Mouse (Mus musculus) lung, postnatal 25 days (tissue): Measurements from ENCODE around the gene March1.

Source experiments
- DNase-seq: peaks from one replicate; pipeline ENCODE4 v3.0.0; 2022; ENCODE audit warnings: low spot score

The March1 gene

GRCm38 (mm10) chr8:65617871-65618751 lies at the start of gene March1:
TSS of gene March1 (plus strand) at chr8:65617900.
- no peak for DNase-seq

DNA sequence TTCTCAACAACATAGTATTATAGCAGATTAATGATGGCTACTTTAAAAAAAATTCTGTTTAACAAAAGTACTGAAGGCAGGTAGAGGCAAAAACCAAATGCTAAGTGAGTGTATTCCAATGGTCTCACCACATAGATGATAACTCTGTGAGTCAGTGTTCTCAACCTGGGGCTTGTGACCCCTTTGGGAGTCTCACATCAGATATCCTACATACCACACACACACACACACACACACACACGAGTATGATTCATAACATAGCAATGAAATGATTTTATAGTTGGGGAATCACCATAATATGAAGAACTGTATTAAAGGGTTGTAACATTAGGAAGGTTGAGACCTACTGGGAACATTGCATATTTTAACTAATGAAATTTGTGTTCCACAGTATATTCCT lies 30.8 kb upstream of the March1 start:
- no peak for DNase-seq

GRCm38 (mm10) chr8:65603241-65603640 lies 14.5 kb upstream of the March1 start:
- no peak for DNase-seq

GRCm38 (mm10) chr8:65609509-65609908 lies 8.2 kb upstream of the March1 start:
- DNase-seq, result no peak

DNA sequence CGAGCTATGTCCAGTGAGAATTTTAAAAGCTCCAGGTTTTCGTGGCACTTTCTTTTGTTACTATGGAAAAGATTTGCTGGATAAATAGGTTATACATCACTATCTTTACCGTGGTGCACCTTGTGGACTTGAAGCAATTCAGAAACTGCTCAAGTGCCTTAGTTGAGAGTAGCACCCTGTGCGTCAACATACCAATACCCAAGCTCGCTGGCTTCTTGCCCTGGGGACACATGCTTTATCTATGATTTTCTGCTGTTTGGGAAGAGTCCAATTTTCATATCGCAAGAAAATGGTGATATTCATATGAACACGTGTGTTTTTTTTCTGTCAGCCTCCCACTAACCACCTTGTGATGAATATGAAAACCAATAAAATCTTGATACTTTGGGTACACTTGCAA lies 1.3 kb downstream of the March1 start:
- no peak for DNase-seq

DNA sequence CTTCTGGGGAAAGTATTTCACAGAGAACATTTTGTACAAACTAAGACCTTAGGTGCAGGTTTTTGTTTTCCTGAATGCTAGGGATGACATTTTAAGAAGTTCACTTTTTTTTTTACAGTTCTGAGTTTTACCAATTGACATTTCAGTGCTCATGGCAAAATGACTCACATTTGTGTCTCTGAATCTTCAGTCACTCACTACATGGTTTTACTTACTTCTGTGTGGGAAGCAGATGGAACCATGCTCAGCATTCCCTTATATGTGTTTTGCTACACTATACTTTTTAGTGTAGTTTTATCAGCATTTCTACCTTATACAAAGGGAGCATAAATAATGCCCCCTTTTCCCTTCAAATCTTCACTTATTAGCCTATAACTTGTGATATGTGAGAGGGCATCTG lies 27.2 kb downstream of the March1 start:
- no peak for DNase-seq

- DNase-seq, result no peak
Observed at GRCm38 (mm10) chr8:65645502-65645901, 27.8 kb downstream of the March1 start.

DNA sequence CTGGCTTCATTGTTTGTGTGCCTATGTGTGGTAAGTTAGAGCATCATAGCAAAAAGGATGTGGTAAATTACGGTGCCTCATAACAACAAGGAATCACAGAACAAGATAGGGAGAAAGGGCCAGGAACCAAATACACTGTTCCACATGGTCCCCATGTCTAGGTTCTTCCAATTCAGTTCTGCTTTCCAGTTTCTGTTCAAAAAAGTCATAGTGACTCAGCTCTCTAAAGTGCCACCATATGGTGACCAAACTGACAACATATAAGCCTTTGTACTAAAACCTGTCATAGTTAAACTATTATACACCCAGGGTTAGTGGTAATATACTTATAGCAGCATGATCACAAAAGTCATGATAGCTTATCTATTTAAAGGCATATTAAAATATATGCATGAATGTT lies 28.2 kb downstream of the March1 start:
- DNase-seq, result no peak

DNA sequence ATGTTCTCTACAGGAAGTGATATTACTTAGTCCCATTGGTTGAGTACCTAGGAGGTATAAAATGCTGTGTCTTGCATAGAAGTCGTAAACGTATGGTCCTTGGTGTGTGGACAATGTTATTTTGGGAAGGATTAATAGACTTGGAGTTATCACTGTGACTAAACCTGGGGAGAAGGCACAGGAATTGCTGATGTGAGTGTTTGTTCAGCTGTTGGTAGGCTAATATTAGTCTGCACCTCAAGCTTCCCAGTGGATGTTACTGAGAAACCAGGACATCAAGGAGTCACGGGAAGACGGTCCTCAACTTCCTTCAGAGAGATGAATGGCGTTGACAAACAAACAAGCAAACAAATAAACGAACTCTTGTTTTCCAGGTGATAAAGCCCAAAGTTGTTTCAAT lies 38.2 kb downstream of the March1 start:
- DNase-seq, result no peak

GRCm38 (mm10) chr8:65661885-65662284 lies 44.2 kb downstream of the March1 start:
- no peak for DNase-seq

DNA sequence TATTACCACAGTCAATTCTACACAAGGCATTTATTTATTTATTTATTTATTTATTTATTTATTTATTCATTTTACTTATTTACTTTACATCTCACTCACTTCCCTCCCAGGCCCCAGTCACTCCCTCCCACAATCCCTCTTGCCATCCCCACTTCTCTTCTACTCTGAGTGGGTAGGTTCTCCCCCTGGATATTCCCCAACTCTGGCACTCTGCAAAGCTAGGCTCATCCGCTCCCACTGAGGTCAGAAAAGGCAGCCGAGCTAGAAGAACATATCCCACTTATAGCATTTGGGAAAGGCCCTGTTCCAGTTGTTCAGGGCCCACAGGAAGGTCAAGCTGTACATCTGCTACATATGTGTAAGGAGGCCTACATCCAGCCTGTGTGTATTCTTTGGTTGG lies 48.1 kb downstream of the March1 start:
- no peak for DNase-seq

DNA sequence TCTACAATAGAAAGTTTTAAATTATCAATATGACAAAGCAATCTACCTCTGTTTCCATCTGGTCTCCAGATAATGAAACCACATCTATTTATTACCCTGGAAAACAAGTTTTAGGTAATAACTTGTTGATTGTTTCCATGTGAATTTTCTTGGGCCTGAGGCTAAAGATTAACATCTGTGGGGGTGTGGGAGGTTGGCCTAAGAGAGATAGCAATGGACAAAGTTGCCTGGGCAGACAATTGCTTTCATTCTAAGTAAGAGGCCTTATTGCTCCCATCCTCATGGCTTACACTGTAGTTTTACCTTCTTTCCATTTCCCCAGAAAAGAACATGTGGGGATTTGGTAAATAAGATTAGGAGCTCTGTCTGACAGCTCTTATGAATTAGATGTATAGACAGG lies 125.4 kb downstream of the March1 start:
- DNase-seq, result no peak

GRCm38 (mm10) chr8:65775815-65776214 lies 158.1 kb downstream of the March1 start:
- DNase-seq, result no peak

DNA sequence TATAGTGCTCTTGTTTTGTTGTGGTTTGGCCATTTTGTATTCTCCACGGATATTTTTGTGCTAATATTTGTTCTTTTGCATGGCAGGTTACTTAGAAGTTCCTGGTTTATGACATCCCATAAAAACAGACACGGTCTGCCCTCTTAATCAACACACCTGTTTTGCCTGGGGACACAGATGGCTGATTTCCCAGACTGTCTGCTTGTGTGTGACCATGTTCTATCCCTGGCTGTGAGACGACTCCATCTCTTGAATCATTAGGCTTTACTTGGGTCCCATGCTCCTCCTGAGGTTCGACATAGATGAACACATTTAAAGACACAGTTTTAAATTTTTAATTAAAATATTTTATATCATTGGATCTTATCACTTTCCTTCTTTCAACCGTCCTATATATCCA lies 163.5 kb downstream of the March1 start:
- no peak for DNase-seq

- DNase-seq, result no peak
Observed at GRCm38 (mm10) chr8:65812971-65813370, 195.3 kb downstream of the March1 start.

DNA sequence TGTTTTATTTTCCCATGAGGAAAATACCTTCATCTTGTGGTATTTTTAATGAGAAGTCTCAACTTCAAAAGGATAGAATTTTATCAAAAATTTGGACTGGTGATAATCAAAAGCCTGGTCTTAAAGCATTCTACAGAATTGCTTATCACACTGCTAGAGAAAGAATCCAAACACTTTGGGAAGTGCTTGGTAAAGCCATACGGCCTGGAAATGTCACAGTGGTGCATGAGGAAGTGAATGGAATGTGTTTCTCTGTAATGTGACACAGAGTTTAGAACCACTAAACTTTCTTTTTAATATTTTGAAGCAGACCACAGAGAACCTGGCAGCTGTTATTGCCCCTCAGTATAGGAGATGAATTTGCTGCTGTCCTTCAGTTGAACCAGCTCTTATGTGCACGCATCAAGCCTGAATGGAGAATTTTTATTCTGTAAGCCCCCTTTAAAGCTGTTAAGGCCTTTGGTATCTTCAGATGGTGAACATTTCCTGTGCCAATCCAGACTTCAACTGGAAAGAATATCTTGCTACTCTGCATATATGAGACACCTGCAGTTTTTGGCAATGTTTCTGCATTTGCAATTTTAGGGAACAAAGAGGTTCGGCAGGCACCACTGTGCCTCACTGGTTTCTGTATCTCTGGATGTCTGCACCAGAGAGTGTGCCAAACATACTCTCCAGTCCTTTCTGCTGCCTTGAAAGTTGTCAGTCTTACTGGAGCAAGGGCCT lies 304.8 kb downstream of the March1 start:
- DNase-seq, result no peak

DNA sequence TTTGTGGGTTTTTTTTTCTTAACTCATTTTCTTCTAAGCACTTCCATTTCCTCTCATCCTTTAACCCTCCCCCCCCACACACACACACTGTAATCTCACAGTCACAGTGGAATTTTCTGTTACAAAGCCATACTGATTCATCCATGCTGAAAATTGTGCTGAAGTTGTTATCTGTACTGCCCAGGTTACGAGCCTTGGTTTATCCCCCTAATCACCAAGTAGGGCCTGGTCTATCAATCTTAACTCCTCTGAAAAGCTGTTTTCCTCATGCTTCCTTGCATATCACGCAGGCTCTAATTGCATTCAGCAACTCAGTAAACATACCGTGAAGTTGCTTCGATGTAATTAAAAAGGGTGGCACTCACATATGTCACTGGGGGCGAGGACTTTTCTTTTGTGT lies 339.2 kb downstream of the March1 start:
- DNase-seq, result no peak

DNA sequence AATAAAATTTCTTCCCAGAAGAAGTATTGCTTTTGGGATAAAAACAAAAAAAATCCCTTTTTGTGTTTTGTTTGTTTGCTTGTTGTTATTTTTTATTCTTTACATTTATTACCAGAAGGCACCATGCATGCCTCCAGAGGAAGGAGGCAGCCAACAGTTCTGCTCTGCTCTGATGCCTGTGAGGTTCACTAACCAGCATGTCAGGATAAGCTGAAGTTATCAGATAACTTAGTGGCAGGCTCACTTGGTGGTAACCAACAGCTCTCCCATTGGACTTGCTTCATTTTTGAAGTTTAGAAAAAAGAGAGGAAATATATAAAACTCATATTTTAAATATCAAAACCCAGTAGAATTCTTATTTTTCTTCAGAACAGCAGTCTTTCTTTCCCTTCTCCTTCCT lies 339.8 kb downstream of the March1 start:
- DNase-seq, result no peak

- no peak for DNase-seq
Observed at GRCm38 (mm10) chr8:65966502-65967222, 349.0 kb downstream of the March1 start.

DNA sequence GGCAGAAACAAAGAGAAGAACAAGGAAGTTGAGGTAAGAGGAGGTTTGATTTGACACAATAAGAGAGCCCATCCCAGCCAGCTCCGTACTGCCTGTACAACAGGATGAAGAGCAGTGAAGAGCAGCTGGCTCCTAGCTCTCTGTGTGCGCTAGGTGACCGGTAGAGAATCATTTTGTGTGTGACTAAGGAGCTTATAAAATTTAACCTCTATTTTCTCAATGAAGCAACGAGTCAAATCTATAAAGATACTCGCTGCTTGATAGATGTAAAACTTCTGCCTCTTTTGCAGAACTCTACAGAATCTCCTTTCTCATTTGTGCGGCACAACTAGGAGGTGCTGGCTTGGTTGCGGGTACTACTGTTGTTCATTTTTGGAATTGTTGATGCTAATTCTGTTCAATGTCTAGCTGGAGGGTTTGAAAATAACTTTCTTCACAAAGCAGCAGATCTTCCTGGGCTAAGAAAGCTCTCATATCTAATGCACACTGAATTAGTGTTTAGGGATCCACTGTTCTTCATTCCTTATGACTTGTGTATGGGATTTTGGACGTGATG lies 349.6 kb downstream of the March1 start:
- no peak for DNase-seq

GRCm38 (mm10) chr8:65976905-65977304 lies 359.2 kb downstream of the March1 start:
- DNase-seq, result no peak

- DNase-seq, result no peak
Observed at GRCm38 (mm10) chr8:65982039-65982438, 364.3 kb downstream of the March1 start.
